Mouse (Mus musculus) cerebellum, adult 2 months (tissue): ENCODE results near the gene Gabarapl2.

ENCODE experiments used
- CTCF ChIP-seq: fragments of 200-500 bp; IDR thresholded peaks from 2 replicates; pipeline ENCODE4 v1.5.1; 2011; ENCODE audit warnings: low read depth, mild to moderate bottlenecking, control low read depth, low read length, moderate library complexity, borderline replicate concordance; ENCODE audit not compliant: insufficient read depth
- POLR2A ChIP-seq: fragments of 200-500 bp; IDR thresholded peaks from 2 replicates; pipeline ENCODE4 v1.6.1; 2011; ENCODE audit warnings: low read length, control low read depth, borderline replicate concordance; ENCODE audit not compliant: insufficient read depth

DNA sequence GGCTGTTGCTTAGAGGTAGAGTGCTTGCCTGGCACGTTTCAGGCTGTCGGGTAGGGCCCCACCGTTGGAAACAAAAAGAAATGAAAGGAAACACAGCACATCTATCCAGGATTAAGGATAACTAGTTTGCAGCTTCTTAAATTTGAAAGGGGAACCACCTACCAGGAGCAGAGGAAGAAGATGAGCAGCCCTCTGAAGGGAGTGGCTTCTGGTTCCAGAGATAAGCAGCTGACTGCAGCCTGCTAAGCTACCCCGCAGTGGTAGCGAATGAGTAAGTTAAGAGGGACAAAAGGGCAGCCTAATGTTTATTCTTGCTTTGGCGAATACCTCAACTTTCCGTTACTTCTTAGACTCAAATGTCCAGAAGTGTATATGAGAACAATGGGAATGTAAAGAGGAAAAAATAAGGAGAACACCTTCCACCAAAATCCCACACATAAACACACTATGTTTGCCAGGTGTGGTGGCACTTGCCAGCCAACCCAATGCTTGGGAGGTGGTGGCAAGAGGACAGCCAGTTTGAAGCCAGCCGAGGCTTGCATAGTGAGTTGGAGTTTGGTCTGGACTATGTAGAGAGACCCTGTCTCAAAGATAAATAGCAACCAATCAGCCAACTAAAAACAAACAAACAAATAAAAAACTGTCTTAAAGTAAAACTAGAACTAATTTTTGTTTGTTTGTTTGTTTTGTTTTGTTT, 10.7 kb upstream of the Gabarapl2 start:
- no peak for TF ChIP-seq POLR2A
- no peak for TF ChIP-seq CTCF
